Mouse (Mus musculus): ENCODE results near the gene Olfr340. TPM values are rescaled to one million over a fixed set of nuclear protein-coding genes. Genes with fewer than 3 reads are reported as not detected.
"Not testable (repeated sequence)": the region's sequence is repeated elsewhere in the genome, so short reads cannot be mapped to it uniquely, and the experiment has no call there.

Olfr340 gene
- total RNA-seq (2021), result not detected
- long read RNA-seq, experiment 1, result 0 reads
- long read RNA-seq, experiment 2, result 0 reads

DNA sequence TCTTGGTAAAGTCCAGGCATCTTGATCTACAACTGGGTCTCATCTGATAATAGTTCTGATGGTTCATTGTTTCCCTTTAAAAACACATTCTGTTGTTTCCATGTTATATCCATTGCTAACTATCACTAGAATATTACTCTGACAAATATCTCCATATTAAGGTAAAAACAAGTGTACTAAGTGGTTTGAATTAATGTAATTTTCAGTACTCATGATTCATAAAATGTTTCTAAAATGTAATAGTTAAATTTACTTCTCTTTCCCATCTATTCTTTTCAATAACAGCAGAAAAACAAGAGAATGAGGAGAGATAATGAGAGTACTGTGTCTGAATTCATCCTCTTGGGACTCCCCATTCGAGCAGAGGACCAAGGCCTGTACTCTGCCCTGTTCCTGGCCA, at the start of gene Olfr340:
TSS of gene Olfr340 (plus strand) at position 301 of the 400 bp plus-strand sequence.
- DNase-seq (ENCODE audit: low spot score in 2 of 2), result no peak

DNA sequence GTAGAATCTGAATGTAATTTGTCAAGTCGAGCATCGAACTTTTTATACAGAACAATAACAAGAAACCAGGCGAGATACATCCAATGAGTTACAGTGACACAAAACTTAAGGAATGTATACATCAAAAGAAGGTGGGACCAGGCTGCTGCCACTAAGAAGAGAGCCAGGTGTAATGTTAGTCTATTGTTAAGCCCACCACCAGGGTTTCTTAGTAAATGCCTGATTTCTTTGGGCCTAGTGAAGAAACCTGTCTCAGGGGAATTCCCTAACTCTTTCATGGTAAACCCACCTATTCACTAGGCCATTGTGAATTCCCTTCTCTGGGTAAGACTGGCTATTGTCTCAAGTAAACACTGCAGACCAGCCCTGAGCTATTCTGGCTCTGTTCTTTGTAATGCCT, 37.2 kb upstream of the Olfr340 start:
- not testable (repeated sequence) for DNase-seq (ENCODE audit: low spot score in 2 of 2)

DNA sequence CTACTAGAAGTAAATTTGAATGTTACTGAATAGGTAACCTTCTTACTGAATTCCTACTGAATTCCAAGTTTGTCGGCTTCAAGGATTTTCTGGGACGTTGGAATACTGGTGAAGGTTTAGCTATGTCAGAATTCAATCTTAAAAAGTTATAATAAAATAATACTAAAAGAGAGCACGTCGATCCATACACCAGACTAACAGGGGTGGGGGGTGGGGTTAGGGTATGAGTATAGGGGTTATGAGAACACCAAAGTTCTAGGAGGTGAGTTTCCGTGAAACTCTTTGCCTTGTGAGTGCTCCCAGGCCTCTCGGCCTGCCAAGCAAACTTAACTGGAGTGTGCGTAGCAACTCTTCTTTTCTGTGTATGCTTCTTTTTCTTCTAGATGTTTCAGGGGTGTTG, 36.8 kb upstream of the Olfr340 start:
- not testable (repeated sequence) for DNase-seq (ENCODE audit: low spot score in 2 of 2)

DNA sequence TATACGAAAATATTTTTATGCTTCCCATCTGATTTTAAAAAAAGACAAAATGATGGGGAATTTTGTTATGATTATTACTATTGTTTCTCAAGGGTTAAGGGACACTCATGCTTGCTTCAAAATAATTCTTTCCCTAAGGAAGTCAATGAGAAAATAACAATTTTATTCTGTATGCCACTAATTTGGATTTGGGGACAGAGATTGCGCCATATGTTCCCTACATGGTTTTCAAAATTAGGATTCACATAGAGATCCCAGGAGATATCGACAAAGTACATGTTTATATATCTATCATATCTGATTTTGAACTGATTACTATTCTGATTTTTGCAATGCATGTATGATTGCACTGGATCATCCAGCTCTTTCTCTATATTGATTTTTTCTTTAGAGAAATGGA, 33.7 kb upstream of the Olfr340 start, which contains the start of gene Olfr339:
TSS of gene Olfr339 (plus strand) at position 301 of the 400 bp plus-strand sequence.
- no peak for DNase-seq (ENCODE audit: low spot score in 2 of 2)

DNA sequence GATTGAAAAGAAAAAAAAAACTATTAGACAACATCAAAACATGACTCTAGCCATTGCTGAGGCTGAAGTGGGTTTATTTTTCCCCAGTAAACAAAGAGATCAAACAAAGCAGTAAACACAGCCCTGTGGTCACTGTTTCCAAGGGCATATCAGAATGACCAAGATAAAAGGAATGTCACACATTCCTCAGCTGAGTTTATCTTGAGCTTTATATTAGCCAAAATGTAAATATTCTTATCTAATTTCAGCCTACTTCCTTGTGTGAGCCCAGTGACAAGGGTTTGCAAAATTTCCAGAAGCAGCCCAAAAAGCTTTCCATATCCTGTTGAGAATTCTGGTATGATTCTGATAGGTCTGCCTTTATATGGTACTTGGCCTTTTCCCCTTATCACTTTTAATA, 21.2 kb downstream of the Olfr340 start:
- no peak for DNase-seq (ENCODE audit: low spot score in 2 of 2)

DNA sequence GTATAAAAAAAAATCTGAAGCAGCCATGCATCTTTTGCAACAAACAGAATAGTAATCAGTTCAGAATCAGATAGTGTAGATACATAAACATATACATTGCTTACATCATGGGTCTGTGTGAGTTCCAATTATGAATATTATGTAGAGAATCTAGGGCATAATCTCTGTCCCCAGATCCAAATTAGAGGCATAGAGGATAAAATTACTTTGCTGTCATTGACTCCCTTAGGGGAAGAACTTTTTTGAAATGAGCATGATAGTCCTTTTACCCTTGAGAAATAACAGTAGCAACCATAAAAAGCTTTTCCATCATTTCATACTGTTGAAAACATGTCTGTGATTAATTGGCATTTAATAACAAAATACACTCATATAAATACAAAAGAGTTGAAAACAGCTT, 30.0 kb downstream of the Olfr340 start, which contains the start of gene Olfr341:
TSS of gene Olfr341 (minus strand) at position 101 of the 400 bp plus-strand sequence.
- DNase-seq (ENCODE audit: low spot score in 2 of 2), result no peak

Other genes with a start within 250 kb of the Olfr340 start
- 10 to 100 TPM; 20.4 to 21.4 TPM for gene Ptgs1, start 222.2 kb upstream of the Olfr340 start, total RNA-seq (2021)
- not detected for gene Olfr338, start 79.1 kb upstream of the Olfr340 start, total RNA-seq (2021)
- gene Olfr339, start 33.6 kb upstream of the Olfr340 start, total RNA-seq (2021), result not detected
- not detected for gene Olfr341, start 29.9 kb downstream of the Olfr340 start, total RNA-seq (2021)
- not detected for gene Olfr342, start 72.4 kb downstream of the Olfr340 start, total RNA-seq (2021)
- gene Olfr344, start 114.1 kb downstream of the Olfr340 start, total RNA-seq (2021), result not detected
- not detected for gene Olfr345, start 187.5 kb downstream of the Olfr340 start, total RNA-seq (2021)
- gene Olfr346, start 233.2 kb downstream of the Olfr340 start, total RNA-seq (2021), result not detected

Measured in adrenal gland, postnatal 4 days (tissue).